Mouse (Mus musculus): Measurements from ENCODE around the gene Itk. TPM values are rescaled to one million over a fixed set of nuclear protein-coding genes. Genes with fewer than 3 reads are reported as not detected.

Itk gene
- total RNA-seq, 2 experiments from 2014 or later = 0.14 to 0.18 TPM

Other genes starting within 250 kb of the Itk start
- gene Nipal4, start 223.0 kb downstream of the Itk start, total RNA-seq (2021) = under 1 TPM; 0.16 to 0.23 TPM
- not detected for gene Fndc9, start 154.0 kb downstream of the Itk start, total RNA-seq (2021)
- 1 to 10 TPM in 1 of 2 experiments, under 1 TPM in 1; 0.87 to 4.3 TPM for gene Cyfip2, start 76.7 kb downstream of the Itk start, total RNA-seq (2021)
- not detected for gene Fam71b, start 7.0 kb upstream of the Itk start, total RNA-seq (2021)
- 10 to 100 TPM; 17.4 to 18.4 TPM for gene Med7, start 47.4 kb upstream of the Itk start, total RNA-seq (2021)
- under 1 TPM; 0.12 to 0.23 TPM for gene Havcr2, start 65.4 kb upstream of the Itk start, total RNA-seq (2021)
- gene Gm12169, start 134.7 kb upstream of the Itk start, total RNA-seq (2021) = not detected
- gene BC053393, start 182.0 kb upstream of the Itk start, total RNA-seq (2021) = not detected
- not detected for gene Dppa1, start 239.7 kb upstream of the Itk start, total RNA-seq (2021)